Mouse (Mus musculus) heart, postnatal 4 days (tissue): ENCODE results near the gene Crybb2. TPM values are rescaled to one million over a fixed set of nuclear protein-coding genes. Genes with fewer than 3 reads are reported as not detected.
"Not testable (repeated sequence)": the region's sequence is repeated elsewhere in the genome, so short reads cannot be mapped to it uniquely, and the experiment has no call there.

Experiments used
- DNase-seq: peaks from one replicate; pipeline ENCODE4 v3.0.0; 2021
- total RNA-seq, 2 experiments: library from RNA; stranded (reverse); gene quantifications; 2 replicates each; pipeline ENCODE4 v1.2.3; 2021

The Crybb2 gene
- not detected for total RNA-seq

DNA sequence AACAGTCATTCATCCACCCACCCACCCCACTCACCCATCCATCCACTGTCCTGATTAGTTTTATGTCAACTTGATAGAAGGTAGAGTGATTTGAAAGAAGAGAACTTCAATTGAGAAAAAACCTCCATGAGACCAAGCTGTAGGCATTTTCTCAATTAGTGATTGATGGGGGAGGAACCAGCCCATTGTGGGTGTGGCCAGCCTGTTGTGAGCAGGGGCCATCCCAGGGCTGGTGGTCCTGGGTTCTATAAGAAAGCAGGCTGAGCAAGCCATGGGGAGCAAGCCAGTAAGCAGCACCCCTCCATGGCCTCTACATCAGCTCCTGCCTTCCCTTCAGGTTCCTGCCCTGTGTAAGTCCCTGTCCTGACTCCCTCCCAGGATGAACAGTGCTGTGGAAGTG is at the start of gene Crybb2:
Gene Crybb2, minus strand, starts transcription at position 101 of the 400 bp plus-strand sequence.
- no peak for DNase-seq

DNA sequence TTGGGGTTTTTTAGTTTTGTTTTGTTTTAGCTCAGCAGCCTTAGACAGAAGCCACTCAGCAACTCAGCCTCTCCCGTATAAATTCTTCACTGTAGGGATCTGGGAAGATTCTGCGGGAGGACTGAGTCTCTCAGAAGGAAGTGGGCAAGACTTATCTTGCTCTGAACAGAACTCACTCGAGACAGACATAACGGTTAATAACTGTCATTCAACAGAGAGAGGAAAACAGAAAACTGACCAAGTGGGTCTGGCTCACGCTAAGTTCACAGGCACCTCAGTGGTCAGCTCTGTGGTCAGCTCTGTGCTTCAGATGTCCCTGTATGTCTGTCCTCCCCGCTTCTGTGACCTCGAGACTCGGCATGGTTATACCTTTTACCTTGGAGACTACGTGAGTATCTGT is 49.4 kb upstream of the Crybb2 start:
- no peak for DNase-seq

DNA sequence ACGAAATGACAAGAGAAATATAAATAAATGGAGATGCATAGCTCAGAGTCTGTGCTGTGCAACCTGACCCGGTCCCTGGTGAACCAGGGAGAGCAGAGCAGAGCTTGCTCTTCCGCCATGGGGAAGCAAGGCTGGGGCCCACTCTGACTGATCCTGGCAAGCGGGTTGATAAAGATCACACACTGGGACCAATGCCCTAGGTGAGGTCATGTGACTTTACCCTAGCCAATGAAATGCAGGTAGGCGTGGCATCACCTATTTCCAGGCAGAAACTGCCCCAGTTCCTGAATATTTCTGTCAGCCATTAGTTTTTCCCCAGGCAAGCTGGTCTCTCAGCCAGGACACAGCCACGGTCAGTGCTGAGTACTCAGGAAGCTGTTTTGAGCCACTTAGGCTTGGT is 48.8 kb upstream of the Crybb2 start:
- no peak for DNase-seq

DNA sequence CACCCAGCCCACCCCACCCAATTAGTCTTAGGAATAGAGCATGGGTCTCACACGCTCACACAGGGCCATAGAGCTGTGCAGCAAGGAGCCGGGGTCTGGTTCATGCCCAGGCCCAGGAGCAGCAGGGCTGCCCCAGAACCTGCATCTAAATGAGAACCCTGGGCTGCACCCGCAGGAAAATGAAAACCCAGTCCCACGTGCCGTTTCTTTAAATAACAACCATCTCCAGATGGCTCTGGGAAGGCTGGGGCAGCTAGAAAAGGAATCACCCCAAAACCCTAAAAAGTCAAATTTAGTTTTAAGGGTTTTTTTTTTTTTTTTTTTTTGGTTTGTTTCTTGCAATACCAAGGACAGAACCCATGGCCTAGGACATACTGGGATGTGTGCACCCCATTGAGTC is 47.4 kb upstream of the Crybb2 start:
- no peak for DNase-seq

DNA sequence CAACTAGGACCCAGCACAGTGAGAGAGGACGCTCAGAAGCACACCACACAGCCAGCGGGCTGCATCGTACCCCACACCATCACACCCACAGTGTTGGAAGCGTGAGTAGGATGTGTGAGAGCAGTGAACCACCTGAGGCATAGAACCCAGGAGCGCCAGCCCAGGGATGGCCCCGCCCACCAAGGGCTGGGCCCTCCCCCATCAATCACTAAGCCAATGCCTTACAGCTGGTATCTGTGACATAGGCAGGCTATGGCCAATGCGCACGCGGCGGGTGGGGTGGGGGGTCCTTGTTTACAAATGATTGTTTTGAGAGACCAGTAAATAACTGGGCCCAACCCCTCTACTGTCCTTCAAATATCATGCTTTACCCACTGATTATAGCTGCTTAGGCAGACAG is 46.0 kb upstream of the Crybb2 start:
- no peak for DNase-seq

DNA sequence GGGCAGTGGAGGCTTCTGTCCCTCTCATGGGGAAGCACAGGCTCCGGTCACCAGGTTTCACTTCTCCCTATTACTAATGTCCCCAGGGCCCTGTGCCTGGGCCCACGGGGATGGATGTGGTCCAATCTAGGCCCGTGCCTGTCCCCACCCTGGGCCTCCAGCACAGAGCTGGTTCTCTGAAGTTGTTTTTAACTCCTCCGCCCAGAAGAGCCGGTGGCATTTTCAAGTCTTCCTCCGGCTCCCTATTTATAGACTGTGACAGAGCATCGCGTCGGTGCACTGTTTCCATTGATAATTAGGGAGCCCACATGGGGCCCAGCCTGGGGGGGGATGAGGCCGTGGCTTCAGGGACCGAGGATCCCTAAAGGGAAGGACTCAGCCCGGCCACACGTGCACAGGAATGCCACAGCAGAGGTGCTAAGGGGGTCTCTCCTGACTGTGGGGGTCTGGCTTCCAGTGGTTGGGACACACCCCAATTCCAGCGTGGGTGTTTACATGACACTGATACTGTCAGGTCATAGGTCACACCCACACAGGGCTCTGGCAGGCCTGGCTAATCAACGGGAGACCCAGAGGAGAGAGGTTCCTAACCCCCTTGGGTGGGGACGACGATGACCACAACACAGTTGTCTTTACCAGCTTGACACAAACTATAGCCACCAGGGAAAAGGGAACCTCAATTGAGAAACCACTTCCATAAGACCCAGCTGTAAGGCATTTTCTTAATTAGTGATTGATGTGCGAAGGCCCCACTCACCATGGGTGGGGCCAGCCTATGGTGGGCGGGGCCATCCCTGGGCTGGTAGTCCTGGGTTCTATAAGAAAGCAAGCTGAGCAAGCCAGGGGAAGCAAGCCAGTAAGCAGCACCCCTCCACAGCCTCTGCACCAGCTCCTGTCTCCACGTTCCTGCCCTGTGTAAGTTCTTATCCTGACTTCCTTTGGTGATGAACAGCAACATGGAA is 44.6 kb upstream of the Crybb2 start:
- peak; percentile 67 for DNase-seq

GRCm38 (mm10) chr5:113113120-113113519 is 43.2 kb upstream of the Crybb2 start:
- no peak for DNase-seq

DNA sequence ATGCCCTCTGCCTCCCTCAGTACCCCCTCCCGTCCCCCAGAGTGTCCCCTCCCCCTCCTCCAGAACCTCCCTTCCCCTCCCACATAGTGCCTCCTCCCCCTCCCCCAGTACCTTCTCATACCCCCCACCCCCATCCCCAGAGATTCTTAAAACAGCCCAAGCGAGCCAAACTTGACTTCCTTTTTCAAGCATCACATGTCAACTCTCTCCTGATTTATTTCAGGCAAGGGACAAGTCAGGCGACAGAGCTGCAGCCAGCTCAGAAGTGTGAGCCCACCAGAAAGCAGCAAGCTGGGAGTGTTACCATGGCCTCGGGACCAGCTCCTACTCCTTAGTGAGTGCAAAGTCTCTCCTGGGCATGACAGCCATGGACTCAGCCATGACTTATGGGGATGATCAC is 41.4 kb upstream of the Crybb2 start:
- DNase-seq = no peak

- no peak for DNase-seq
These were observed 41.0 kb upstream of the Crybb2 start for GRCm38 (mm10) chr5:113110929-113111328.

DNA sequence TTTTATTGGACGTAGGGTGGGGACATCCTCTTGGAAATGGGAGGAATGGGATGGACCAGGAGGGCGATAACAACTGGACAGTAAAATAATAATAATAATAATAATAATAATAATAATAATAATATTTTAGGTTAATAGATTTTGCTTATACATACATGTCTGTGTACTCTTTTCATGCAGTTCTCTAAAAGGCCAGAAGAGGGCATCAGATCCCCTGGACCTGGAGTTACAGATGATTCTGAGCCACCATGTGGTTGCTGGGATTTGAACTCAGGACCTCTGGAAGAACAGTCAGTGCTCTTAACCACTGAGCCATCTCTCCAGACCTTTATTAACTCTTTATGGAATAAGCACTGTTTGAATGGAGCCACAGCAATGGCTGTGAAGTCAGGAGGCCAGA is 39.7 kb upstream of the Crybb2 start:
- DNase-seq = not testable (repeated sequence)

DNA sequence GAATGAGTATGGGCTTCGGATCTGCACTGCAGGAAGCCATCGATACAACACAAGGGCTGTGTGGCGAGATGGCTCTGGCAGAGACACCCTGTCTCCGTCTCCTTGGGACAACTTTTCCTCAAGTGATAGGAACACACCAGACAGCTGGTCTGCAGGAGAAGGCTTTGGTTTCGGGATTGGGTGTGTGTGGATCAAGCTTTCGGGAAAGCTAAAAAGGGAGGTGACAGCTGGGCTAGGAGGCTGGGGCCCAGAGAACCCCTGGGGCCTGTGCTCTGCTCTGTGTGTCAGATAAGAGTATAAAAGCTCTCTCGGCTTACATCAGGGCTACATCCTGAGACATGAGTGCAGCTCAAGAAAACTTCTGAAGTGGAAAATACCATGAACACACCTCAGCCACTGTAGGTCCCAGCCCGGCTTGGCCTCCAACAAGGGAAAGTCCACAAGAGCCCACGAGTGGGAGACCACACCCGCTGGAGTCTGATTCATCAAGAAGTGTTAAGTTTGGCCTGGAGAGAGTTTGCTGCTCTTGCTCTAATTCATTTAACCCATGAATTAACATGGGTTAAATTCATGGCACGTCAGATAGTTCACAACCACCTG is 38.3 kb upstream of the Crybb2 start:
- DNase-seq = no peak

DNA sequence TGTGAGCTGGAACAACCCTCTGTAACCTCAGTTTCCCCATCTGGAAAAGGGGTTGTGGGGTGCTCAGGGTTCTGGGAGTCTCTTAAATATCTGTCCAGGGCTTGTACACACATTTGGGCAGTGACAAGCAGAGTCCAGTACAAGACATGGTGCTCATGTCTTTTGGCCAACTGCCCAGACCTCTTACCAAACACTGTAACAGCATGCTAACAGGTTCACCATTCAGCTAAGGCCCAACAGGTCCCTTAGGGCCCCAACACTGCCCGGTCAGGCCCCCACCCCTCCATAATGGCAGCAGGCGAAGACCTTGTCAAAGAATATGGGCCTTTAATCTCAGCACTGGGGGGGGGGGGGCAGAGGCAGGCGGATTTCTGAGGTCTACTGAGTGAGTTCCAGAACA is 37.8 kb upstream of the Crybb2 start:
- peak; percentile 55 for DNase-seq

DNA sequence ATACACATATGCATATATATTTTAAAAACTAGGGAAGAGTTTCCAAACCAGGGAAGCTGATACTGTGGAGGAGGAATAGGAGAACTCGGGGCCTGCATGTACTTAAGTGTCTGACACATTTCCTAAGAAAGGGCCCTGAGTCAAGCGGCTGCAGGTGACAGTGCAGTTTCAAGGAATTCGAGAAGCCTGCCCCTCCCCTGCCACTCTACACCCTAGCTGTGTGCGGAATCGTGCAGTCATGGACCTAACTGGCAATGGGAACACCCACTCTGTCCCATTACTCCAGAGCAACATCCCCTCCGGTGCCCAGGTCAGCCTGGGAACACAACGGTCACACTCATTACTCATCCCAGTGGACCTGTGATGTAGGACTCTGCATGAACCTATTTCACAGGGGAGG is 36.7 kb upstream of the Crybb2 start:
- DNase-seq = no peak

GRCm38 (mm10) chr5:113105481-113105880 is 35.6 kb upstream of the Crybb2 start:
- no peak for DNase-seq

GRCm38 (mm10) chr5:113105035-113105434 is 35.1 kb upstream of the Crybb2 start:
- no peak for DNase-seq

- no peak for DNase-seq
These were observed 32.5 kb upstream of the Crybb2 start for GRCm38 (mm10) chr5:113102455-113102854.

DNA sequence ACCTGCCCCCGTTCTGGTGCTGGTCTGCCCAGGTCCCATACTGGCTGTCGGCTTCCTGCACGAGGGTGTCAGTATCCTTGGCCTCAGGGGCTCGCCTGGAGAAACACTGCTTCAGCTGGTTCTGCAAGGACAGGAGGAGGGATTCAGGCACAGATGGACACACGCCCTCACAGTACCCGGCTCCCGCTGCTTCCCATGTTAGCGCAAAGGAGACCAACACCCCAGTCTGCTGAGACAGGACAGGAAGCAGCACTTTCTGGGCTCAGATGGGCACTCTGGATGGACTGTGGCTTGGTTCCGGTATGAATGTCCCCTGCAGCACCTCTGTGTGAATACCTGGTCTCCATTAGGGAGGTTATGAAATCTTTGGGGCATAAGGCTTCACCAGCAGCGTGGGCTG is 31.5 kb upstream of the Crybb2 start:
- no peak for DNase-seq

GRCm38 (mm10) chr5:113100422-113100821 is 30.5 kb upstream of the Crybb2 start:
- no peak for DNase-seq

GRCm38 (mm10) chr5:113099546-113099945 is 29.6 kb upstream of the Crybb2 start:
- DNase-seq = peak; percentile 97

GRCm38 (mm10) chr5:113097551-113097950 is 27.6 kb upstream of the Crybb2 start:
- DNase-seq = no peak

DNA sequence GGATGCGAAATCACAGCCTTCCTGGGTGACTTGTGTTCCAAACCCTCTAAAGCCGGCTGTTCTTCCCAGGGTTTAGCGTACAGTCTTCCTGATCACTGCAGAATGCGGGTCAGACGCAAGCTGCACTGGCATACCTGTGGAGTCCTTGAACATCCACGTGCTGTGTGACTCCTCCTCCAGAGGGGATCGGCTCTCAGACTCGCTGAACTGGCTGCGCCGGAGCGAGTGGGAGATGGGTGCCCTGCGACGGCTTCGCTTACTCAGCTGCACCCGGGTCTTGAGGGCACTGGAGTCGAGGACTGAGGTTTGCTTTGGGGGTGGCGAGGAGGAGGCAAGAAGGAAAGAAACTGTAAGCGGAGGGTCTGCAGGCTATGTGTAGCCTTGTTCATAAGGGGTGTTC is 25.5 kb upstream of the Crybb2 start:
- DNase-seq = no peak

DNA sequence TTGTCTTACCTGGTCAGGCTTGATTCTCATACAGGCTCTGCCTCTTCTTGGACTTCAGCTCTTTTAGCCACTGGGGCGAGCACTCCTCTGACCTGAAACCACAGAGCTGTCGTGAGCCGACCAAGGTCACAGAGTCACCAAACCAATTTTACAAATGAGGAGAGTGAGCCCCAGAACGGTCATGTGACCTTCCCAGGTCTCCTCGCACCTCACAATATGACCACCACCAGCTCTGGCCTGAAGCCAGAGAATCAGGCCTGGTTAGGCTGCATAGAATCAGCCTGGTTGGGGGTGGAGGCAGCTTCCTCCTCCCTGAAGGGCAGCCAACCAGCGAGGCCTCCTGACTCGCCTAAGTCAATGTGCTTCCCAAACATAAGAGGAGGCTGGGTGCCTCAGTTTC is 22.5 kb upstream of the Crybb2 start:
- no peak for DNase-seq

DNA sequence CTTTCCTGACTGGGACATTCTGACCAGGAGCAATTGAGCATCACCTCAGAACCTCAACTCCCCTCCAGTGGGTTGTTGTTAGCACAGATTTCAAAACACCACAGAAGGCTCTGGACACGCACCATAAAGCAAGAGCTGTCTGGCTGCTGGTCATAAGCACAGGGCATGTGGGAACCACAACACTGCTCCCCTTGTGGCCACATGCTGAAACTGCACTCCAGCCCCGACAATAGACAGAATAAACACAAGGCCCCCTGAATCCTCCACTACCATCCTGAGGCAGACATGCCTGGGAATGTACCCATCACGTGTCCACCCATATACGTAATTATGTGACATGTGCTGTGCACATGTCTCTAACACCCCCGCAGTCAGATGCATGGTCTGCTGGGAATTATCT is 21.2 kb upstream of the Crybb2 start:
- peak; percentile 74 for DNase-seq

GRCm38 (mm10) chr5:113090750-113091149 is 20.8 kb upstream of the Crybb2 start:
- DNase-seq = no peak
